Mouse (Mus musculus): ENCODE measurements around the gene Mcm10.
A peak's percentile ranks its signal among the peaks of the same experiment; 100 is the strongest.

The Mcm10 gene

GRCm38 (mm10) chr2:5031215-5031614, 18.6 kb upstream of the Mcm10 start:
- DNase-seq, result peak; percentile 69

GRCm38 (mm10) chr2:5029808-5030207, 17.2 kb upstream of the Mcm10 start:
- DNase-seq, result peak; percentile 86

DNA sequence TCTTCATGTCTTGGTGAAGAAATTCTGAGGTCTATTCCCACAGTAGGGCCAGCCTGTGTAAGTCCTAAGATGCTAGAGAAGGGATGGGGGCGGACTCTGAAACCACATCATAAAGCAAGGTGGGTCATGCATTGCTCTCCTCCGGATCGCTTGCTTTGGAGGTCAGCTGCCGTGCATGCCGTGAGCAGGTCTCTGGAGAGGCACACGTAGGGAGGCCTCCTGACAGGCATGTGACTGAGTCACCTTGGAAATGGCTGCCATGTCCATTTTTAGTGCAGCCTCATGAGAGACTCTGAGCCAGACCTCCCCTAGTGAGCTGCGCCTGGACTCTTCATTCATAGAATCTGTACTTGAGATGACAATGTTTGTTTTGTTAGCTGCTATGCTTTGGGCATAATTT, 15.5 kb upstream of the Mcm10 start:
- DNase-seq, result peak; percentile 96

DNA sequence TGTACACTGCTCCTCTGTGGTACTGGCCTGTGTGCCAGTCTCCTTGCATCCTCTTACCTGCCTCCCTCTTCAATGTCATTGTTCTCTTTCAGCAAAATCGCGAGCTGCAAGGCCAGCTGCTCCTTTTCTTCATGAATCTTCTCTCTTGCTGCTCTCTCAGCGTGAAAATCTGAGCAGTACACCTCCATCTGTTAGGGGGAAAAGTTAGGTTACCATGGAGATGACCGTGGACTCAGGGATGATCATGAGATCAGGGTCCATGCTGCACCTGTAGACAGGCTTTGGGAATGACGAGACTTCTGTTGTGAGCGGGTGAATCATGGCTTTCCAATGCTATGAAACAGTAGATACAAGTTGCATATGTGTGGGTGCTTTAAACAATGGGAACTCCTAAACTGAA, 14.5 kb upstream of the Mcm10 start:
- no peak for DNase-seq

- peak; percentile 71 for DNase-seq
Observed at GRCm38 (mm10) chr2:5025162-5025733, 12.7 kb upstream of the Mcm10 start.

DNA sequence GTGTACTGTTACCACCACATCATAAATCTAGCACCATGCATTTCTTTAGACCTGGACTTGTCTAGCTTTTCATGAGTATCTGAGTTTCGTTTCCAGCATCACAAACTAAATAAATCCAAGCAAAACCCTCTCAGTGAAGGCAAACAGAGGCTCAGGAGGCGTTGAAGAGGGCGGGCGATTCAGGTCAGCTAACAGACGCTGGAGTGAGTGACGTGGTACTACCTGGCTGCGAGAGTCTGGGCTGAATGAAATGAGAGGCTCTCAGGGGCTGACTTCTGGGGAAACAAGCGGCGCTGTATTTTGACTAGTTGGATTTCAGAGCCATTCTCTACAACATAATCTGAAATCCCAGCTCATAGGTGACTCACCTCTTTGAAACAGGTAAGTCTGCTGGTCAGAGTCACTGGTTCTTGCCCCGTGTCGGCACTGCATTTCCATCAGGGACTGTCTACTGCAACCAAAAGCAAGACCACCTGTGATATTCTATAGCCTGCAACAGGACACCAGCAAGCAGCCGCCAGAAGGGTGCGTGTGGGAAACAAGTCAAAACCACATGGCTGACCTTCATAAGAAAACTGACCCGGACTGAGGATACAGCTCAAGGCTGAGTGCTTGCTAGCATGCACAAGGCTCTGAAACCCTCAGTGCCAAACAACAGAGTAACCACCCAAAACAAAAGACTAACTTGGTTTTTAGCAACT, 11.3 kb upstream of the Mcm10 start:
- DNase-seq, result peak; percentile 56

- DNase-seq, result no peak
Observed at GRCm38 (mm10) chr2:5023275-5023674, 10.7 kb upstream of the Mcm10 start.

GRCm38 (mm10) chr2:5019708-5020107, 7.1 kb upstream of the Mcm10 start:
- no peak for DNase-seq

DNA sequence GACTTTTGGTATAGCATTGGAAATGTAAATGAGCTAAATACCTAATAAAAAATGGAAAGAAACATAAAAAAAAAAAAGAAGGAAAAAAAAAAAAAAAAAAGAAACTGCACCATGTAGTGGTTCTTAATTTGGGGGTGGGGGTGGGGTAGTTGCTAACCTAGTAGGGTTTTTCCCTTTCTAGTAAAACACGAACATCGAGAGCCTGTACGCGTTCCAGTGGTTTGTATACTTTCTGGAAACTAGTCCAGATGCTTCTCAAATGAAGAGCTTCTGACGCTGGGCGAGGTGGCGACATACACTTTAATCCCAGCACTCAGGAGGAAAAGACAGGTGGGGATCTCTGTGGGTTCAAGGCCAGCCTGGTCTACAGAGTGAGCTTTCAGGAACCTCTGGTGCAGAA, 4.3 kb upstream of the Mcm10 start:
- DNase-seq, result peak; percentile 66

- peak; percentile 55 for DNase-seq
Observed at GRCm38 (mm10) chr2:5015527-5015926, 2.9 kb upstream of the Mcm10 start.

DNA sequence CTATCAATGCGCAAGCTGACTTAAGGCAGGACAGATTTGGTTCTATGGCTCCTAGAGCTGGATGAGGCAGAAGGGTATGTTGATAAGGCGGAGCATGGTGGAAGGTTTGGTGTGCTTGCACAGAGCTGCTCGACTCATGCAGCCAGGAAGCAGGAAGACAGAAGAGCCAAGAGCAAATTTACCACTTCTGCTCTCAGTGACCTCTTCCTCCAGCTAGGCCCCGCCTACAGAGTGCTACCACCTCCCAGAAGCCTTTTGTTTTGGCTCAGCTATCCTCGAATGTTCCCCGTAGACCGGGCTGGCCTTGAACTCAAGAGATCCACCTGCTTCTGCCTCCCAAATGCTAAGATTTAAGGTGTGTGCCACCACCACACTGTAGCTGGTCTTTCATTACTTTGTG, 2.0 kb upstream of the Mcm10 start:
- peak; percentile 90 for DNase-seq

DNA sequence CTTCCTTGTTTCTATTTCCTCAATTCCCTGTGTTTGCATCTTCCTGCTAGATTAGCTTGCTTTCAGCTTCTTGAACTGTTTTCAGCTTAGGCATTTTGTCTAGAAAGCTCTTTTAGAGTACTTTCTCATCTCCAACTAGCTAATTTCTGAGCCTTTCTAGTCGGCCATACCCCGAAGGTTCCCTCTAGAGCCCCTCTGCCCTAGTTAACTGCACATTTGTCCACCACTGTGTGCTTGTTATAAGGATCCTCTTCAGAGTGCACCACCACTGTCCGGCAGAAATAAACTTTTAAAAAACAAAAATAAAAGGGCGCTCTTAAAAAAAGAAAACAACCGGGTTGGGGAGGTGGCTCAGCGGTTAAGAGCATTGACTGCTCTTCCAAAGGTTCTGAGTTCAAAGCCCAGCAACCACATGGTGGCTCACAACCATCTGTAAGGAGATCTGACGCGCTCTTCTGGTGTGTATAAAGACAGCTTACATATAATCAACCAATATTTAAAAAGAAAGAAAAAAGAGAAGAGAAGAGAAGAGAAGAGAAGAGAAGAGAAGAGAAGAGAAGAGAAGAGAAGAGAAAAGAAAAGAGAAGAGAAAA, 597 bp downstream of the Mcm10 start:
- DNase-seq, result no peak

- no peak for DNase-seq
Observed at GRCm38 (mm10) chr2:5007107-5007506, 5.5 kb downstream of the Mcm10 start.

- DNase-seq, result no peak
Observed at GRCm38 (mm10) chr2:5001266-5001665, 11.3 kb downstream of the Mcm10 start.

DNA sequence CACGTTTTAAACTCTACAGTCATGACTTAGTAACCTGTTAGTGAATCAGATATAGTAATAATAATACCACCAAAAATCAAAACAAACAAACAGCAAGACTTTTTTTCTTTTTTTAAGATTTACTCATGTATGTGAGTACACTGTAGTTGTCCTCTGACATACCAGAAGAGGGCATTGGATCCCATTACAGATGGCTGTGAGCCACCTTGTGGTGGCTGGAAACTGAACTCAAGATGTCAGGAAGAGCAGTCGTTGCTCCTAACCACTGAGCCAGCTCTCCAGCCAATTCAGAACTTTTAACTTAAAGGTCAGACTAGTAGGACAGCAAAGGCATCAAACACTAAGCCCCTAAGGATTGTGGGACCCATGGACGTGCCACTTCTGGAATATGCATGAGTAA, 13.7 kb downstream of the Mcm10 start:
- DNase-seq, result no peak

DNA sequence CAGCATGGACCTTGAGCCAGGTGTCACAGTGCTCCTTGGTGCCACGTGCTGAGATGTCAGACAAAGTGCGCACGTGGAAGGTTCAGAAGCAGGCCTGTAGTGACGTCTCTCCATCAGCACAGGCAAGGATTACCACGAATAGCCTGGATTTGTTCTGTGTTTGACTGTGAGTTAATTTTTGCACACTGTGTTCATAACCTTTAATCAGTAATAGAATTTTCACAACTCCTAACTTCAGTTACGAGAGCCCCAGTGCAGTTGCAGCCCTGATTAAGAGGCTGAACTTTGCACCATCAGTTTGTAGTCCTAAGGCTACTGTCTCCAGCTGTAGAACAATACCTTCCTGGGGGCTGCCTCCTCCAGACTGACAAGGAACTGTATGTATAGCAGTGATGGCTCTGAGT, 16.2 kb downstream of the Mcm10 start:
- DNase-seq, result no peak

DNA sequence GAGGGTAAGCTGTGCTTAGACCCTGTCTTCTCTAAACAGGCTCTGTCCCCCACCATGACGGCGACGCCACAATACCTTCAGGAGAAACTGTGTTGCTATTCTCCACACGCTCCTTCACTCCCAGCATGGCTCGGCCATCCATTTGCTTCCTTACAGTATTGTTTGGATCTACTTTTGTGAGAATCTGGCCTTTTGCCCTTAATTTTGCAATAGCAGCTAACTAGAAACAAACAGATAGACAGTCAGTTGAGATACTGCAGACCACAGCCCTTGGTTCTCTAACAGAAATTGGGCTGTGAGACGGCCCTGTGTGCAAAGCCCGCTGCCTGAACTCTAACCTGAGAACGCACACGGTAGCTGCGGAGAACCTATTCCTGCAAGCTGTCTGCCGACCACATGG, 16.9 kb downstream of the Mcm10 start:
- no peak for DNase-seq

DNA sequence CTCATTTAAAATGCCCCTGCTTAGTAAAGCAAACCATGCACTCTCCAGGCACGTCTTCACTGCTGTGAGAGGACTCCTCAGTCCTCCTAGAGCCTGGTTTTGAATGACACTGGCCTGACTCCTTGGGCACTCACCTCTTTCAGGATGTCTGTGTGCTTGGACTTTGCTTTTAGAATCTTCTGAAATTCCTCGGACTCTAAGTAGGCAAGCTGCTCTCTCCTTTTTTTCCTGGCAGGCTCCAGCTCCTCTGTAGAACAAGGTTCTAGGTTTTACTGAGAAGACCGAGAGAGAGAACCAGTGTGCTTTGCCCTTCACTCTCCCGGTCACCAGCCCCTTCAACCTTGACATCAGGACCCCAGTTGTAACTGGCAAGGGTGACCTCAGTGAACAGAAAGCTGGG, 18.2 kb downstream of the Mcm10 start:
- DNase-seq, result no peak

GRCm38 (mm10) chr2:4993584-4993983, 19.0 kb downstream of the Mcm10 start:
- no peak for DNase-seq

DNA sequence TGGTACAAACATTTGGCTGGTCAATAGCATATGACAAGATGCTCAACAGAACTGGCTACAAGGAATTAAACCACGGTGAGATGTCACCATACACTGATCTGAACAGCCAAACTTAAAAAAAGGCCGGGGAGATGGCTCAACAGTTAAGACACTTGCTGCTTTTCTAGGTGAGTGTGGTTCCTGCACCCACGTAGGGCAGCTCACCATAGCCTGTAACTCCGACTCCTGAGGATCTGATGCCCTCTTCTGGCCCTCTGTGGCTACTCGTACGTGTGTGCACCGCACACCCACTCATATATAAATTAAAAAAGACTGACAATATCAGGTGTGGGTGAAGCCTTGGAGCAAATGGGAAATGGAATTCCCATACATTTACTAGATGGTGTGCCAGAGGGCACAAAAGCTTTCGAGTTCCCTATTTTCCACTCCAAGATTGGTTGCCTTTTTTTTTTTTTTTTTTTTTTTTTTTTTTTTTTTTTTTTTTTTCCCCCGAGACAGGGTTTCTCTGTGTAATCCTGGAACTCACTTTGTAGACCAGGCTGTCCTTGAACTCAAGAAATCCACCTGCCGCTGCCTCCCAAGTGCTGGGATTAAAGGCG, 23.7 kb downstream of the Mcm10 start:
- DNase-seq, result no peak

DNA sequence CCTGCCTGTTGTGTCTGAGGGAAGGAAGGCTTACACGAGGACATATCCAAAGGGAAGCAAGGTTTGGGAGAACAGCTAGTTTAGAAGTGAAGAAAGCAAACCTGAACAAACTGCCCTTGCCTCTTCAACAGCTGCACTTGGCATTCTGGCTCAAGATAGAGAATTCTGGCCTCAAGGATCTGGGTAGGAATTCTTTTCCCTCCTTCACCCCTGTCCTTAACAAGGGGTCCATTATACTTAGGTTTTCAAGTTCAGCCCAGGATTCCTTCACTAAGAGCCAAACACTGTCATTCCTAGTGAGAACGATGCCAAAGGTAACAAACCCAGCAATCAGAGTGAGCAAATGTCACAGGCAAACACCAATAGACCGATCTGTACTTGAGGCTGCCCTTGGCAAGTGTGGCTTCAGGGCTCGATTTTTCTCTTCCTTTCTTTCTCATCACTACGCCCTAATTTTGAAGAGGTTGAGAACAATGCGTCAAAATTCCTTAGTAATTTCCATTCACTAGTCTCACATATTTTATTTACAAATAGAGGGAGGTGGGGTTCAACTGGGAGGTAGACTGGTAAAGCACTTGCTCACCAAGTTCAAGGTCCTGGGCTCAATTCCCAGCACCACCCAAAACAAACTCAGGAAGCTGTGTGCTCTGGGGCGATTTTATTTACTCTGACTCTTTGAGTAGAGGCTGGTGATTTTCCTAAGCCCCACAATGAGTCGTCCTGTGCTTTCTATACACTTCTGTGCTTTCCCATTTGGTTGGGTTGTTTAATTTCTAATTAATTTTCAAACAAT, 25.0 kb downstream of the Mcm10 start:
- DNase-seq, result no peak

- DNase-seq, result no peak
Observed at GRCm38 (mm10) chr2:4986798-4987197, 25.8 kb downstream of the Mcm10 start.

GRCm38 (mm10) chr2:4985000-4985399, 27.6 kb downstream of the Mcm10 start:
- DNase-seq, result no peak

All from heart, adult 11 months (tissue).